Mouse (Mus musculus) adrenal gland, adult 2 months (tissue): ENCODE results near the gene Usp30. TPM values are rescaled to one million over a fixed set of nuclear protein-coding genes. Genes with fewer than 3 reads are reported as not detected.
A peak's percentile ranks its signal among the peaks of the same experiment; 100 is the strongest.

ENCODE experiments used
- DNase-seq: peaks from one replicate; pipeline ENCODE4 v3.0.0; 2021
- polyA plus RNA-seq: library from polyadenylated mRNA; depleted of rRNA; stranded (reverse); fragments of >200 nt; gene quantifications from 2 replicates; pipeline ENCODE4 v1.2.3, GENCODE M21; 2012; rRNA removed
- total RNA-seq, 2 experiments: library from RNA; stranded (reverse); gene quantifications; 2 replicates each; pipeline ENCODE4 v1.2.3; 2021

Gene Usp30
- total and polyA plus RNA-seq, 3 experiments: 25.4 to 40.0 (median 31.3) TPM

GRCm38 (mm10) chr5:114155168-114155933 lies 90.1 kb downstream of the Usp30 start:
- peak; percentile 35 for DNase-seq

DNA sequence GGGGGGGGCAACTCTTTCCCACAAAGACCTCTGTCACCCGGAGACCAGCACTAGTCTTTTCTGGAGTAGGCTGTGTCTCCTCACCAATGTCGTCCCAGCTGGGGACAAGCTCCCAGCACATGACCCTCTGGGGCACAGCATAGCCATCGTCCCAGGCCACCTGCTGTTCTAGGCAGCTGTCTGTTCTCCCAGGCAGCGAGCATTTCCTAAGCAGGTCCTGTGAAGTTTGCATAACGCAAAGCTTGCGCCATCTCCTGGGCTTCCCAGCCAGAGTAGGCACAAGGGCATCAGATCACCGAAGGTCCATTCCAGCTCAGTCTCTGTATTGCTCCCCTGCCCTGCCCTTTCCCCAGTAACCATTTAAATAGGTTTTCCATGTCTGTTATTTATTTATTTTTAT lies 92.0 kb downstream of the Usp30 start:
- DNase-seq: peak; percentile 55

GRCm38 (mm10) chr5:114161424-114161823 lies 96.2 kb downstream of the Usp30 start:
- peak; percentile 52 for DNase-seq

- no peak for DNase-seq
These were observed 97.0 kb downstream of the Usp30 start for GRCm38 (mm10) chr5:114162106-114162815.

DNA sequence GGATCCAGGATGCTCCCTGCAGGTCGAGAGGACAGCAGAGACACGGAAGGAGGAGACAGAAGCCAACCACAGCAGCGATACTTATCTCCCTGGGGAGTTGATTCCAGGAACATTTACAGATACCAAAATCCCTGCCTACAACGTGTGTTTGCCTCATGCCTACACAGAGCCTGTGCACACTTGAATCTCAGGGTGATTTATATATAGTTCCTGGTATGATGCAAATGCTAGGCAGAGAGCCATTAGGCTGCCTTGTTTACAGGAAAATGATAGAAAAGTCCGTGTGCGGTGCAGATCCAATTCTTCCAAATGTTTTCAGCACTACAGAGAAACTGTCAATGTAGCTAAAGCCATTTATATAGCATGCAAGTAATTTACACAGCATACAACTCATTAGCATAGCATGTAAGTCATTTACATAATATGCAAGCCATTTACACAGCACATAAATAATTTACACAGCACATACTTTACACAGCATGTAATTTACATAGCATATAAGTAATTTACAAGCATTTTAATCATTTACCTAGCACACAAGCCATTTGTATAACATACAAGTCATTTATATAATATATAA lies 97.9 kb downstream of the Usp30 start:
- DNase-seq: no peak

GRCm38 (mm10) chr5:114170345-114170744 lies 105.1 kb downstream of the Usp30 start:
- DNase-seq: peak; percentile 55

DNA sequence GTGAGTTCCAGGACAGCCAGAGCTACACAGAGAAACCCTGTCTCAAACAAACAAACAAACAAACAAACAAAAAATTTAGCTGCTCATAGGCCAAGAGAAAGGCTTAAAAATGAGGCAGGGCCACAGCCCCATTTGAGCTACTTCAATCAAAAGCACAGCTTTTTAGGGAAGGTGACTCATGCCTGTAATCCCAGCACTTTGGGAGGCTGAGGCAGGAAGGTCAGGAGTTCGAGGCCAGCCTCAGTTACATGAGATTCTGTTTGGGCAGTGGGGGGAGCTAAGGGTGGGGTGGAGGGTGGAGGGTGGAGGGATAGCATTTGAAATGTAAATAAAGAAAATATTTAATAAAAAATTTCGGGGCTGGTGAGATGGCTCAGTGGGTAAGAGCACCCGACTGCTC lies 107.7 kb downstream of the Usp30 start:
- no peak for DNase-seq

GRCm38 (mm10) chr5:114173458-114173857 lies 108.2 kb downstream of the Usp30 start:
- DNase-seq: no peak

DNA sequence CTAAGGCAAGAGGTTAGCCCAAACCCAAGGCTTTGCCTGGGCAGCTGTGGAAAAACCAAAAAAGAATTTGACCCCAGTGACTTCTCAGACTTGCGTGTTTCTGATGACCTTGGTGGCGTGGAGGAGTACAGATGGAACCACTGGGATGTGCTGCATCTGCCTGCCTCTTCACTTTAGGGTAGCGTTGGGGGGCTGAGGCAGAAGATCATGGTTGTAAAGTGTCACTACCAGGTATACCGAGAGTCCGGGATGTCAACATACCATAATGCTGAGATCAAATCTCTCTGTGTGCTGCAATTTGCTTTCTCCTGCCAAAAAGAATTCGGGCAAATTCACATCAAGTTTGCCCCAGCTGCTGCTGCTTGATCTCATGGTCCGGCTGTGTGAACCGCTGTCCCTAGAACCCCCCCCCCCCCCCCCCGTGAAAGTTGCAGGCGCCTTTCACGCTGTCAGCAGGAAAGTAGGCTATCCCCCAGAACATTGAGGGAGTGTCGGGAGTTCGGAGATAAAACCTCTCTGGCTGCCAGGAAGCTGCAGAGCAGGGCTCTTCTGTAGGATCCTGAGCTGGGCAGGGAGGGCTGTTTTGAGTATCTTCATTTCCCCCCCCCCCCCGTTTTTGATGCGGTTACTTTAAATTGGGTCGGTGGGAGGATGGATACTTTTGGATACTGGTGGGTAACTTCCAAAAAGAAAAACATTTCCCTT lies 108.8 kb downstream of the Usp30 start:
- DNase-seq: peak; percentile 19

Other genes starting within 250 kb of the Usp30 start
- 1 to 10 TPM; 5.1 to 6.5 TPM for gene Selplg, start 232.8 kb upstream of the Usp30 start, total RNA-seq
- 16.3 and 18.0 TPM in 2 replicates for gene Selplg, start 232.8 kb upstream of the Usp30 start, polyA plus RNA-seq
- gene Coro1c, start 156.7 kb upstream of the Usp30 start, total RNA-seq: 10 to 100 TPM; 43.3 to 75.5 TPM
- 29.1 and 31.3 TPM in 2 replicates for gene Coro1c, start 156.7 kb upstream of the Usp30 start, polyA plus RNA-seq
- gene Ssh1, start 71.6 kb upstream of the Usp30 start, total RNA-seq: 10 to 100 TPM; 15.5 to 24.6 TPM
- gene Ssh1, start 71.6 kb upstream of the Usp30 start, polyA plus RNA-seq: 9.1 and 9.9 TPM in 2 replicates
- not detected for gene Dao, start 61.8 kb upstream of the Usp30 start, total RNA-seq
- not detected in 2 replicates for gene Dao, start 61.8 kb upstream of the Usp30 start, polyA plus RNA-seq
- gene Svop, start 26.1 kb downstream of the Usp30 start, total RNA-seq: 1 to 10 TPM; 1.6 to 4.0 TPM
- 1.5 and 1.9 TPM in 2 replicates for gene Svop, start 26.1 kb downstream of the Usp30 start, polyA plus RNA-seq
- gene Alkbh2, start 62.8 kb downstream of the Usp30 start, total RNA-seq: 1 to 10 TPM; 6.0 to 9.3 TPM
- 10.1 and 15.2 TPM in 2 replicates for gene Alkbh2, start 62.8 kb downstream of the Usp30 start, polyA plus RNA-seq
- gene Ung, start 64.9 kb downstream of the Usp30 start, total RNA-seq: 1 to 10 TPM; 4.7 to 5.7 TPM
- 4.3 and 4.9 TPM in 2 replicates for gene Ung, start 64.9 kb downstream of the Usp30 start, polyA plus RNA-seq
- 100 to 1,000 TPM; 119 to 132 TPM for gene Acacb, start 81.1 kb downstream of the Usp30 start, total RNA-seq
- gene Acacb, start 81.1 kb downstream of the Usp30 start, polyA plus RNA-seq: 81.3 and 102 TPM in 2 replicates
- not detected for gene Foxn4, start 208.3 kb downstream of the Usp30 start, total RNA-seq
- gene Foxn4, start 208.3 kb downstream of the Usp30 start, polyA plus RNA-seq: not detected in 2 replicates
- gene Myo1h, start 223.7 kb downstream of the Usp30 start, total RNA-seq: under 1 TPM; 0.49 to 0.97 TPM
- 0.22 TPM in 1 of 2 replicates, not detected in the other for gene Myo1h, start 223.7 kb downstream of the Usp30 start, polyA plus RNA-seq